Mouse (Mus musculus) natural killer cell, adult 2 months (primary cell): ENCODE measurements around the gene Kcnmb2.

Source experiments
- DNase-seq, 2 experiments: peaks; one replicate each; pipeline ENCODE4 v3.0.0; 2022; ENCODE audit warnings: low spot score in 2 of 2

The Kcnmb2 gene

DNA sequence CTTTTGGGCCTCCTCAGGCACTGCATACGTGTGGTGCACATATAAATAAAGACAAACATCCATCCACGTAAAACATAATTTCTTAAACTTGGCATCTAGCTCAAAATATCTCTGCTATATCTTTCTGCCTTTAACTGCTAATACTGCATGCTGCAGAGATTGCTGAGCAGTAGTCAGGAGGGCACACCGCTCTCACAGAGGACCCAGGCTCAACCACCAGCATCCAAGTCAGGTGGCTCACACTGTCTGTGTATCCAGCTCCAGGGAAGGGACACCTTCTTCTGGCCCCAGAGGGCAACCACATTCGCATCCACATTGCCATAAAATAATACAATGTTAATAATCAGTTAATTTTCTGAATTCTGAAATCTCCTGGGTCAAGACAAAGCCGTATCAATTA lies 241.9 kb downstream of the Kcnmb2 start:
- no peak for DNase-seq

DNA sequence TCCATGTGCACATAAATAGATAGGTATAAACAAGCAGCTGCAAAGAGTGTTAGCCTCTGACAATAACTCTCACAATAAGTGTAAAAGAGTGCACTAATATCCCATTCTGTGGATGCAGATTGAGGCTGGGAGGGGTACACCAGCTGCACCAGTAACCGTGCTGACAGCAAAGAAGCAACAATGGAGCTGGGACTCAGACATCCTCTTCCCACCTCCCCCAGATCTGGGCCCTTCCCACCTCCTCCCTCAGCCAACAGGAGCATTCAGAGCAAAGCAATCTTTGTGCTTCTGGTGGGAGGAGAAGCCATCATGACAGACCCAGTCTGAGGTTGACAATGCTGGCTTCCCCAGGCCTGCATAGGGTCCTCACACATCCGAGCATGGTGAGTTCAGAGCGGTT lies 242.3 kb downstream of the Kcnmb2 start:
- no peak for DNase-seq

DNA sequence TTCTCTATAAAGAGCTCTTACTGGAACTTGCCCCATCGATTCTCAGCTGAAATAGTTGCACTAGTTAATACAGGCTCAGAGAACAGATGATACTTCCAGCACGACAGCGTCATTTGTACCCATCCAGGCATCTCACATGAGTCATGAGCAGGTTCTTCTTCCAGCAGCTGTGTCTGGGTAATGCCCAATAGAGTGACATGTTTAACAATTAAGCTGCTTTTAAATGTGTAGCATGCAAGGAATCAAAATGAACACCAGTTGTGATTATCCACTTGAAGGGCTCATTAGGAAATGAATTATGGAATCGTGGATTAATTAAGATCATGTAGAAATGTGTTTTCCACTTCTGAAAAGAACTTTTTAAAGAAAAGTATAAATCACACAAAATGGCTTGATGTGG lies 245.4 kb downstream of the Kcnmb2 start:
- DNase-seq = no peak

DNA sequence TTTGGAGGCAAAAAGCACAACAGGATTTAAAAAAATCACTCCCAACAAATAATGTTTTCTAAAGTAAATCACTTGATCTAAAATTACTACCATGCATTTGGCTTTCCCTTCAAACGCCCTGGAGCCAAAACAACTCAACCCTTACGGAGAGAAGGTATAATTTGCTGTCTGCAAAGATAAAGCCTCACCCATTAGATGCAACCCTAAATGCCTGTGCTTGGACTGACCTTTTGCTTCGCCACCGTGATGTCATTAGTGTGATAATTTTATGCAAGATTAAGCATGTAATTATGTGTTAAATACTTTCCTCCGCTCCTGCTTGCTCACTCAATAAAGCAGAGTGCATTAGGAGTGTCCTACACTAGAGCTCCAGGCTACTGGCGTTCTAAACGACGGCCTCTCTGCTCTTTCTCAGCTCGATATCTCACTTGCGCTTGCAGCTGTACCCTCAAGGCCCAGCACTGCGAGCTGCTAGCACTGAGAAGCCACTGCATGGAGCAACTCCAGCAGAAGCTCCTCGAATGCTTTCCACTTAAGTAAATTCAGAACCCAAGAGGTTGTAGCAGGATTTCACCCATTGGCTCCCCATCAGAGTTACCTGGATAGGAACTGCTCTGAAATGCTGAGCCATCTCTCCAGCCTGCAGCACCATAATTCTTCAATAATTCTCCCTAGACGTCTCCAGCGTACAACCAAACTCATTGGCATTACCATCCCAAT lies 247.7 kb downstream of the Kcnmb2 start:
- no peak for DNase-seq

DNA sequence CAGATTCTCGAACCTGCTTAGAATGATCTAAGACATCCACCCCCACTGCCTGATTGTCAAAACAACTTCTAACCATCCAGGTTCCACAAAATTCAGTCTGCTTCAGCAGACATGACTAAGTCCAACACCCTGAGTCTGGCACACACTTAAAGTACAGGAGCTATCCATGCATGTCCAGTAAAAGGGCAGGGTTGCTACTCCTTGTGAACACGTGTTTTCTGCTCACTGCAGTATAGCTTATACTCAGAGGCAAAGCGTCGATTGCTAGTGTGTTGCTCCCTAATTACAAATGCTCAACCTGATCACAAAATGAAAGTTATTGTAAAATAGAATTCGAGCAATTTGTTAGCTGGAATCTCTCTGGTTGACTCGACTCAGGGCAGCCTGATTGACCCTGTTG lies 278.2 kb downstream of the Kcnmb2 start:
- no peak for DNase-seq

DNA sequence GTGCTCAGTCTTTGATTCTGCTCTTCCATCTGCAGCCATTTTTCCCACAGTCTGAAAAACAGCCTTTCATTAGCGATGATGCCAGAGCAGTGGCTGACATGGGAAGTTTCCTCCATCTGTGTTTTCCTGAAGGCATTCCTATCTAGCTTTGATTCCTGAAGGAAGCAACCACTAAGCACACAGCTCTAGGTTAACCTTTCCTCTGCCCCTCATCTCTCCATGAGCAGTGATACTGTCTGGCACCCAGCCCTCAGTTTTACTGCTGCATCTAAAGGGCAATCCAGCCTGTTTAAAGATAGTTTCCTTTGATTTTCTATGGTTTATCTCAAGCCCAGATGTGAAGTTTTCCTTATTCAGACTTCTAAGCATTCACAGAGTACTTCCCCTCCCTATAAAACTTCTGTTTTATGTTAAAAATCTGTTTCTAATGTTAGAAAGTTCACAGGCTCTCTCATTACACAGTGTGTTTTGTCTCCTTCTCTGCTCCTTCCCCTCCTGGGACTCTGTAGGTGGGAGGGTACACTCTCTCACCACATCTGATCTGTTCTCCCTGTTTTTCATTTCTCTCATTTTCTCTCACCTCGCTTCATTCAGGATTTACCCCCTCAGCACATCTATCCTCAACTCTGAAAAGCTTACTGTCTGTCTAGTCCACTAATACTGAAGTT lies 283.7 kb downstream of the Kcnmb2 start:
- DNase-seq = no peak

DNA sequence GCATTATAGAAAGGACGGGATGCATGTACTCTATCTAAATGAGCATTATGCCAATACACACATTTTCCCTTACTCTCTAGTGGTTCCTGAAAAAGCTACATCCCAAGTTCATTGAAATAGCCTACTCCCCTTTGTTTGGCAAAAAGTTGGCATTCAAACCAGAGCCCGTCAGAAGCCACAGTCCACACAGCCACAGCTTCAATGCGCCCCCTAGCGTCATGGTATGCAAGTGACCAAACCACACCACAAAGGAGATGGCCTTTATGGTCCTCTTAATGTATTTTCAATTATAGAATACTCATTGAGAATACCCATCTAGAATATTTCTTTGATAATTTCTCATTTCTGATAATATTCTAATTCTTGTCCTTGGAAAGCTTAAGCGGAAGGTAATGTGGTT lies 286.2 kb downstream of the Kcnmb2 start:
- no peak for DNase-seq

DNA sequence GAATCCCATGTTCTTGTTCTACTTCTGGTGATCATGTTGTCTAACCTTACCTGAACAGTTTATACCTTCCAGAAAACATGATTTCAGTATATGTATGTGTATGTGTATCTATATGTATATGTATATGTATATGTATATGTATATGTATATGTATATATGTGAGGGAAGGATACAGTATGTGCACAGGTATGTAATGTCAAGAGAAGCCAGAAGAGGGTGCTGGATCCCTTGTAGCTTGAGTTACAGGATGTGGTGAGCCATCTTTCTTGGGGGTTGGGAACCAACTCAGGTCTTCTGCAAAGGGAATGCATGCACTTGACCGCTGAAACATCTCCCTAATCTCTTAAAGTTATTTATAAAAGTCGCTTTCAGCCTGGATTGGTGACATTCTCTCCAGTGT lies 286.6 kb downstream of the Kcnmb2 start:
- no peak for DNase-seq

DNA sequence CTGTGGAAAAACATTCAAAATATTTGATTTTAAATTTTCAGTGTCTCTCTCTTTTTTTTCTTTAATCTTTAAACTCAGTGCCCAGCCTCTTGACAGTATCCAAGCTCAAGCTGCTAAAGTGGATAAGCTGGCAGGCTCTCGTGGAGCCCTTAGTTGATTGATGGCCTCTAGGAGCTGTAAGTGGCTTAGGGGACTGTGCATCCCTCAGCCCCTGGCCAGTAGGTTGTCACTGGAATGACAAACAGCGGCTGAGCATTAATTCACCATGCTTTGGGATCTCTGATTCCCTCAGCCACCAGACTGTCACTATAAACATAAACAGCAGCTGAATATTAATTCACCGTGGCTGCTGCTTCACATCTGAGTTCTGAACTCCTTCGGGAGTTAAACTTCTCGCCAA lies 287.6 kb downstream of the Kcnmb2 start:
- DNase-seq = no peak

DNA sequence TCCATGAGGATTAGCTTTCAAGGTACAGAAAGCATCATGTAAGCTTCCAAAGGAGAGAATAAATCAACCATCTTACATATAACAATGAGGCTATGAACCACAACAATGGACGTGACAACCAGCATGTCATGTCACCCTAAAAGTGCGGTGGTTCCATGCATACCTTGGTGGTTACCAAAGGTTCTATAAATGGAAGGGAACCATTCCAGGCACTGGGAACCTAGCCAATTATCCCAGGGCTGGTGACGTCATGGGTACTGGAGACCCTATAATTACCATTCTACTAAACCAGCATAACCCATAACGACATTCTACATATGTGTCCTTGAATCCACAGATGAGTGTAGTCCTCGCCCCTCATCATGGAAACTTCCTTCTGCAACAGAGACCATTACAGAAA lies 291.7 kb downstream of the Kcnmb2 start:
- DNase-seq = no peak

DNA sequence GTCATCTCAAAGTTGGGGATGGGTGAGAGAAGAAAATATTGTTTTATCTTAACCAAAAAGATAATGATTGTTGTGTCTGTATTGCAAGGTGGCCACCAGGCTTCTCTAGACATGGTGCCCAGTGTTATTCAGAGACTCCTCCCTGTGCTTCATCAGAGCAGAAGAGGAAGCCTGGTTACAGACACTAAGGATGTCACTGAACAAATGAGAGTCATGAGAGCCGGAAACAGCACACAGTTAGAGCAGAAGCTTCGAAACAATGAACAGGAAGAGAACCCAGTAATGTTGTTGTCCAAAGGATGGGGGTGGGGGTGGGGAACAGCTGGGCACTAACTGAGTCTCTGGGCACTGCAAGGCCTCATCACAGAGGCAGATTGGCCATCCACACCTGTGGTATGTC lies 324.4 kb downstream of the Kcnmb2 start:
- no peak for DNase-seq

DNA sequence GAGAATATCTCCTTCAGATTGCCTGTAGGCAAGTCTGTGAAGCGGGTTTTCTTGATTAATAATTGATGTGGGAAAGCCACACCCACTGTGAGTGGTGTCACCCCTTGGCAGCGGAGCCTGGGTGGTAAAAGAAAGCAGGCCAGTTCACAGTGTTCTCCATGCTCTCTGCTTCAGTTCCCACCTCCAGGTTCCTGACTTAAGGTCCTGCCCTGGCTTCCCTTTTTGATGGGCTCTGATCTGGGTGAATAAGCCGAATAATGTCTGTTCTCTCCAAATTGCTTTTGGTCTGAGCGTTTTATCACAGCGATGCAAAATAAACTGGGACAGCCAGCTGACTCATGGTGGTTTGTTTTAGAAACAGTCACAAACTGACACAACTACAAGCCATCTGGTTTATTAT lies 334.5 kb downstream of the Kcnmb2 start:
- DNase-seq = no peak
